Mouse (Mus musculus): ENCODE measurements at regions not wholly inside any gene's neighbourhood (a gene's known extent, or its start where the extent isn't known, plus 50 kb on each side); places are given as distances from the start of the nearest gene placed in this dataset.
"Not testable (repeated sequence)": the region's sequence is repeated elsewhere in the genome, so short reads cannot be mapped to it uniquely, and the experiment has no call there.

DNA sequence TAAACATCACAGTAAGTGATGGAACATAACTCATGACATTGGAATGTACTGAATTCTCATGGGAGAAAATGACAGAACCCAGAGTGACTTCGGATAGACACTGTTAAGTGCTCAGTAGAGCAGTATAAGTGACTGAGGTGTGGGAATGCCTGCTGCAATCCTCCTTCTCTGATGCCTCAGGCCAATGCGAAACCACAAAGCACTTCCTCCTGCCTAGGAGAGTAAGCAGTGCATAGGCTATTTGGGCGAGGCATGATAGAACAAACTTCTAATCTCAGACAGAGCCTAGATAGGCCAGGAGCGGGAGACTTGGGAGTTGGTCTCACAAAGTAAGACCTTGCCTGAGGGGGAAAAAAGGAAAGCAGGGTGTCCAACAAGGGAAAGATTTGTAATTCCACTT is 190.6 kb upstream of the Olfr1324 start:
- Histone ChIP-seq H3K4me1 (no peaks in the 10 kb centered on the region), H3K9ac (replicated peaks) (no peak overlapping the region), H3K36me3 (no peaks in the 10 kb centered on the region), H3K9me3 (no peaks in the 10 kb centered on the region), H3K4me2 (replicated peaks) (no peak overlapping the region), H3K27me3 (no peaks in the 10 kb centered on the region), H3K27ac (replicated peaks) (no peak overlapping the region), H3K4me3 (no peak overlapping the region)
- ATAC-seq (replicated peaks): no peak
- 90% methylated on average over 4 of the region's 4 CpGs for WGBS

DNA sequence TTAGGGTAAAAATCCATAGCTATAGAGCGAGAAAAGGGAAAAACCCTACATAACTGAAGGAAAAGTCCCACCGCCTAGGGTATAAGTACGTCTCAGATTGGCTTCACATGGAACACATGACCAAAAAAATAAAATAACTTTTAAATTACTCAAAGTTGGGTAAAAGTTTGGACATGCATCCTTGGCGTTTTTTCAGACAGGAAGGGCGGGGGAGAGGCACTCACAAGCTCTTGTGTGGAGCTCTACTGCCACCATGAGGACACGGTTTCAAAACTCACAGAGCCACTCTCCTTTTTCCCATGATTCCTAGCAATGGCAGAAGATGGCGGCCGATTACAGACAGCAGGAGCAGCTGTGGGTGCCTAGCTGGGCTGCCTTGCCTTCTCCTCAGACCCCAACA is 188.6 kb upstream of the Olfr1324 start:
- H3K4me1 ChIP-seq; H3K4me3 ChIP-seq; H3K4me2 ChIP-seq (replicated peaks); H3K9me3 ChIP-seq; H3K27me3 ChIP-seq; H3K9ac ChIP-seq (replicated peaks); ATAC-seq (replicated peaks); H3K36me3 ChIP-seq: not testable (repeated sequence)
- peak overlapping the region; percentile 59 for H3K27ac ChIP-seq (replicated peaks)
- 61% methylated on average over 8 of the region's 8 CpGs for whole genome bisulfite sequencing

DNA sequence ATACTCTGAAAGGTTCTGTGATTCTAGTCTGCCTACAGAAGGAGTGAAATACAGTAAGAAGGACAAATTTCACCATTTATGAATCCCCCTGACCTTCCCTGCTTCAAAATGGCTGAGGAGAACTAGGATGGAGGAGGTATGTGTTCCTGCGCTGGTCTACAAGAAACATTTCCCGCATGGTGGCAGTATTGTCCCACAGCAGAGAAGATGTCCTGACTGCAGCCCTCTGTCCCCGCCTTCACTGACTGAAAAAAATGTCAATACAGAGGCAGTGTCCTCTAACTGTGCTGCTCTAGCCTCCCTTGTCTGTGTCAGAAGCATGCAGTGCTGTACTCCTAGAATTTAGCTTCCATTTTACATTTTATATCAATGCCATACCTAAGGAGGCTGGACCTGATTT is 186.6 kb upstream of the Olfr1324 start:
- peak overlapping the region; percentile 65 for H3K27ac ChIP-seq (replicated peaks)

DNA sequence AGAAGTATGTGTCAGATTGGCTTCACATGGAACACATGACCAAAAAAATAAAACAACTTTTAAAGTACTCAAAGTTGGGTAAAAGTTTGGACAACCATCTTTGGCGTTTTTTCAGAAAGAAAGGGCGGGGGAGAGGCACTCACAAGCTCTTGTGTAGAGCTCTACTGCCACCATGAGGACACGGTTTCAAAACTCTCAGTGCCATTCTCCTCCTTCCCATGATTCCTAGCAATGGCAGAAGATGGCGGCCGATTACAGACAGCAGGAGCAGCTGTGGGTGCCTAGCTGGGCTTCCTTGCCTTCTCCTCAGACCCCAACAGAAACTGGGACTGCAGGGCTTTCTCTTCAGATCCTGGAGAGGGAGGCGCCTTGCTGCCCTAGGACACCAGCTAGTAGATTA is 186.1 kb upstream of the Olfr1324 start:
- ATAC-seq (replicated peaks); H3K9me3 ChIP-seq; H3K27me3 ChIP-seq; H3K4me1 ChIP-seq; H3K36me3 ChIP-seq: not testable (repeated sequence)
- WGBS: 63% methylated on average over 6 of the region's 6 CpGs
- Histone ChIP-seq H3K4me2 (replicated peaks) (peak overlapping the region; percentile 22; the same call in 1 of the 2 replicates), H3K4me3 (peak overlapping the region; percentile 27), H3K9ac (replicated peaks) (0 out of 2 replicates have a peak overlapping the region, but pooled peaks have one; percentile 10), H3K27ac (replicated peaks) (peak overlapping the region; percentile 65)

More for the DNA sequence above, 186.6 kb upstream of the Olfr1324 start:
- Histone ChIP-seq H3K4me2 (replicated peaks) (peak overlapping the region; percentile 22; the same call in 1 of the 2 replicates), H3K9ac (replicated peaks) (0 out of 2 replicates have a peak overlapping the region, but pooled peaks have one; percentile 10), H3K4me3 (peak overlapping the region; percentile 27)
- not testable (repeated sequence) for H3K27me3 ChIP-seq, H3K36me3 ChIP-seq, H3K4me1 ChIP-seq, H3K9me3 ChIP-seq
- peak; percentile 72 for ATAC-seq (replicated peaks)
- 52% methylated on average over 3 of the region's 3 CpGs for WGBS

DNA sequence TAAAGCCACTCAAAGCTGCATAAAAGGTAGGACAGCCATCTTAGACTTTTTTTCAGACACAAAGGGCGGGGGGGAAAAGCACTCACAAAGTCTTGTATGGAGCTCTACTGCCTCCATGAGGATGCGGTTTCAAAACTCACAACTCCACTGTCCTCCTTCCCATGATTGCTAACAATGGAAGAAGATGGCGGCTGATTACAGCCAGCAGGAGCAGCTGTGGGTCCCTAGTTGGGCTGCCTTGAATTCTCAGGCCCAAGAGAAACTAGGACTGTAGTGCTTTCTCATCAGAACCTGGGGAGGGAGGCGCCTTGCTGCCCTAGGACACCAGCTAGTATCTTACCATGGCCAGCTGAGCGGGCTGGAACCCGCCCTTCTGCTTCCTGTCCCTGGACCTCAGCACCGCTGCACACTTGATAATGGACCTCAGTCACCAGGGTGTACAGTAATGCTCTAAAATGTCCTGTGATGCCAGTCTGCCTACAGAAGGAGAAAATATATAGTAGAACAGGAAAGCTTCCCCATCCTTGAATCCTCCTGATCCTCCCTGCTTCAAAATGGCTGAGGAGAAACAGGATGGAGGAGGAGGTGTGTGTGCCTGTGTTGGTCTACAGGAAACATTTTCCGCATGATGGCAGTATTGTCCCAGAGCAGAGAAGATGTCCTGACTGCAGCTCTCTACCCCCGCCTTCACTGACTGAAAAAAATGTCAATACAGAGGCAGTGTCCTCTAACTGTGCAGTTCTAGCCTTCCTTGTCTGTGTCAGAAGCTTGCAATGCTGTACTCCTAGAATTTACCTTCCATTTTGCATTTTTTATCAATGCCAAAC is 183.7 kb upstream of the Olfr1324 start:
- peak overlapping the region; percentile 78 for H3K27ac ChIP-seq (replicated peaks)
- peak overlapping the region; percentile 35 for H3K4me2 ChIP-seq (replicated peaks)
- H3K27me3 ChIP-seq: no peaks in the 10 kb centered on the region
- no peaks in the 10 kb centered on the region for H3K4me1 ChIP-seq
- H3K36me3 ChIP-seq: no peaks in the 10 kb centered on the region
- 62% methylated on average over 9 of the region's 9 CpGs for WGBS
- no peaks in the 10 kb centered on the region for H3K9me3 ChIP-seq
- ATAC-seq (replicated peaks): peak; percentile 65
- H3K4me3 ChIP-seq: peak overlapping the region; percentile 31
- H3K9ac ChIP-seq (replicated peaks): peak overlapping the region; percentile 45

DNA sequence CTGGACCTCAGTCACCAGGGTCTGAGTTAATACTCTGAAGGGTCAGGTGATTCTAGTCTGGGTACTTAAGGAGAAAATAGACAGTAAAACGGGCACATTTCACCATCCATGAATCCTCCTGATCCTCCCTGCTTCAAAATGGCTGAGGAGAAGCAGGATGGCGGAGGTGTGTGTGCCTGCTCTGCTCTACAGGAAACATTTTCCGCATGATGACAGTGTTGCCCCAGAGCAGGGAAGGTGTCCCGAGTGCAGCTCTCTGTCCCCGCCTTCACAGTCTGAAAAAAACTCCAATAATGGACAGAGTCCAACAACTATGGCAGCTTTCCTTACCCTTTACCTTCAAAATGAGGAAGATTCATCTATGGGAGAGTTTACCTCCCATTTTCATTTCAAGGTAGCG is 179.8 kb upstream of the Olfr1324 start:
- not testable (repeated sequence) for ATAC-seq (replicated peaks); H3K4me3 ChIP-seq; H3K4me2 ChIP-seq (replicated peaks); H3K9me3 ChIP-seq; H3K4me1 ChIP-seq; H3K27ac ChIP-seq (replicated peaks); H3K9ac ChIP-seq (replicated peaks); H3K27me3 ChIP-seq; H3K36me3 ChIP-seq
- 85% methylated on average over 6 of the region's 6 CpGs for WGBS

DNA sequence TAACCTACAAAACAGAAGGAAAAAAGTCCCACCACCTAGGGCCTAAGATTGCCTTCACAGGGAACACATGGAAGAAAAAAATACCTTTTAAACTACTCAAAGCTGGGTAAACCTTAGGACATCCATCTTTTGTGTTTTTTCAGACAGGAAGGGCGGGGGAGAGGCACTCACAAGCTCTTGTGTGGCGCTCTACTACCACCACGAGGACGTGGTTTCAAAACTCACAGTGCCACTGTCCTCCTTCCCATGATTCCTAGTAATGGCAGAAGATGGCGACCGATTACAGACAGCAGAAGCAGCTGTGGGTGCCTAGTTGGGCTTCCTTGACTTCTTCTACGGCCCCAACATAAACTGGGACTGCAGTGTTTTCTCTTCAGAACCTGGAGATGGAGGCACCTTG is 179.3 kb upstream of the Olfr1324 start:
- no peak overlapping the region for H3K9ac ChIP-seq (replicated peaks)
- H3K4me1 ChIP-seq: no peaks in the 10 kb centered on the region
- no peak overlapping the region for H3K27ac ChIP-seq (replicated peaks)
- H3K9me3 ChIP-seq: no peaks in the 10 kb centered on the region
- no peaks in the 10 kb centered on the region for H3K27me3 ChIP-seq
- H3K4me3 ChIP-seq: no peak overlapping the region
- no peaks in the 10 kb centered on the region for H3K36me3 ChIP-seq
- no peak overlapping the region for H3K4me2 ChIP-seq (replicated peaks)
- no peak for ATAC-seq (replicated peaks)
- 76% methylated on average over 7 of the region's 7 CpGs for WGBS

DNA sequence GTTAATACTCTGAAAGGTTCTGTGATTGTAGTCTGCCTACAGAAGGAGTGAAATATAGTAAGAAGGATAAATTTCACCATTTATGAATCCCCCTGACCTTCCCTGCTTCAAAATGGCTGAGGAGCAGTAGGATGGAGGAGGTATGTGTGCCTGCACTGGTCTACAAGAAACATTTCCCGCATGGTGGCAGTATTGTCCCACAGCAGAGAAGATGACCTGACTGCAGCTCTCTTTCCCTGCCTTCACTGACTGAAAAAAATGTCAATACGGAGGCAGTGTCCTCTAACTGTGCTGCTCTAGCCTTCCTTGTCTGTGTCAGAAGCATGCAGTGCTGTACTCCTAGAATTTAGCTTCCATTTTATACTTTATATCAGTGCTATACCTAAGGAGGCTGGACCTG is 177.2 kb upstream of the Olfr1324 start:
- not testable (repeated sequence) for H3K9ac ChIP-seq (replicated peaks); H3K4me1 ChIP-seq; H3K36me3 ChIP-seq; H3K27me3 ChIP-seq; H3K9me3 ChIP-seq
- Histone ChIP-seq H3K4me2 (replicated peaks) (0 out of 2 replicates have a peak overlapping the region, but pooled peaks have one; percentile 6), H3K4me3 (0 out of 2 replicates have a peak overlapping the region, but pooled peaks have one; percentile 9), H3K27ac (replicated peaks) (0 out of 2 replicates have a peak overlapping the region, but pooled peaks have one; percentile 31)
- 50% methylated on average over 2 of the region's 2 CpGs for WGBS
- peak; percentile 56 for ATAC-seq (replicated peaks)

DNA sequence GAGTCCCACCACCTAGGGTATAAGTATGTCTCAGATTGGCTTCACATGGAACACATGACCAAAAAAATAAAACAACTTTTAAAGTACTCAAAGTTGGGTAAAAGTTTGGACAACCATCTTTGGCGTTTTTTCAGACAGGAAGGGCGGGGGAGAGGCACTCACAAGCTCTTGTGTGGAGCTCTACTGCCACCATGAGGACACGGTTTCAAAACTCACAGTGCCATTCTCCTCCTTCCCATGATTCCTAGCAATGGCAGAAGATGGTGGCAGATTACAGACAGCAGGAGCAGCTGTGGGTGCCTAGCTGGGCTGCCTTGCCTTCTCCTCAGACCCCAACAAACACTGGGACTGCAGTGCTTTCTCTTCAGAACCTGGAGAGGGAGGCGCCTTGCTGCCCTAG is 176.7 kb upstream of the Olfr1324 start:
- not testable (repeated sequence) for H3K27me3 ChIP-seq; H3K4me1 ChIP-seq; H3K9me3 ChIP-seq; H3K9ac ChIP-seq (replicated peaks); H3K36me3 ChIP-seq
- 70% methylated on average over 4 of the region's 4 CpGs for WGBS
- 0 out of 2 replicates have a peak, but pooled peaks have one; percentile 4 for ATAC-seq (replicated peaks)
- Histone ChIP-seq H3K4me3 (0 out of 2 replicates have a peak overlapping the region, but pooled peaks have one; percentile 9), H3K27ac (replicated peaks) (0 out of 2 replicates have a peak overlapping the region, but pooled peaks have one; percentile 31), H3K4me2 (replicated peaks) (0 out of 2 replicates have a peak overlapping the region, but pooled peaks have one; percentile 6)

DNA sequence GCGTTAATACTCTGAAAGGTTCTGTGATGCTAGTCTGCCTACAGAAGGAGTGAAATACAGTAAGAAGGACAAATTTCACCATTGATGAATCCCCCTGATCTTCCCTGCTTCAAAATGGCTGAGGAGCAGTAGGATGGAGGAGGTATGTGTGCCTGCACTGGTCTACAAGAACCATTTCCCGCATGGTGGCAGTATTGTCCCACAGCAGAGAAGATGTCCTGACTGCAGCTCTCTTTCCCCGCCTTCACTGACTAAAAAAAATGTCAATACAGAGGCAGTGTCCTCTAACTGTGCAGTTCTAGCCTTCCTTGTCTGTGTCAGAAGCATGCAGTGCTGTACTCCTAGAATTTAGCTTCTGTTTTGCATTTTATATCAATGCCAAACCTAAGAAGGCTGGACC is 174.6 kb upstream of the Olfr1324 start:
- H3K9ac ChIP-seq (replicated peaks); H3K9me3 ChIP-seq; H3K36me3 ChIP-seq; H3K27me3 ChIP-seq; H3K4me1 ChIP-seq: not testable (repeated sequence)
- Histone ChIP-seq H3K4me3 (peak overlapping the region; percentile 30), H3K4me2 (replicated peaks) (peak overlapping the region; percentile 33), H3K27ac (replicated peaks) (peak overlapping the region; percentile 63; the same call in 1 of the 2 replicates)
- 60% methylated on average over 3 of the region's 3 CpGs for WGBS
- ATAC-seq (replicated peaks): peak; percentile 47

DNA sequence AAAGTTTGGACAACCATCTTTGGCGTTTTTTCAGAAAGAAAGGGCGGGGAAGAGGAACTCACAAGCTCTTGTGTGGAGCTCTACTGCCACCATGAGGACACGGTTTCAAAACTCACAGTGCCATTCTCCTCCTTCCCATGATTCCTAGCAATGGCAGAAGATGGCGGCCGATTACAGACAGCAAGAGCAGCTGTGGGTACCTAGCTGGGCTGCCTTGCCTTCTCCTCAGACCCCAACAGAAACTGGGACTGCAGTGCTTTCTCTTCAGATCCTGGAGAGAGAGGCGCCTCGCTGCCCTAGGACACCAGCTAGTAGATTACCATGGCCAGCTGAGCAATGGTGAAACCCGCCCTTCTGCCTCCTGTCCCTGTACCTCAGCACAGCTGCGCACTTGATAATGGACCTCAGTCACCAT is 174.2 kb upstream of the Olfr1324 start:
- ATAC-seq (replicated peaks); H3K4me1 ChIP-seq: not testable (repeated sequence)

DNA sequence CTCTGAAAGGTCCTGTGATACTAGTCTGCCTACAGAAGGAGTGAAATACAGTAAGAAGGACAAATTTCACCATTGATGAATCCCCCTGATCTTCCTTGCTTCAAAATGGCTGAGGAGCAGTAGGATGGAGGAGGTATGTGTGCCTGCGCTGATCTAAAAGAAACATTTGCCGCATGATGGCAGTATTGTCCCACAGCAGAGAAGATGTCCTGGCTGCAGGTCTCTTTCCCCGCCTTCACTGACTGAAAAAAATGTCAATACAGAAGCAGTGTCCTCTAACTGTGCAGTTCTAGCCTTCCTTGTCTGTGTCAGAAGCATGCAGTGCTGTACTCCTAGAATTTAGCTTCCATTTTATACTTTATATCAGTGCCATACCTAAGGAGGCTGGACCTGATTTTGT is 172.0 kb upstream of the Olfr1324 start:
- 75% methylated on average over 3 of the region's 3 CpGs for WGBS
- peak; percentile 72 for ATAC-seq (replicated peaks)
- H3K27me3 ChIP-seq; H3K9me3 ChIP-seq; H3K9ac ChIP-seq (replicated peaks); H3K4me1 ChIP-seq; H3K36me3 ChIP-seq: not testable (repeated sequence)
- peak overlapping the region; percentile 34 for H3K4me2 ChIP-seq (replicated peaks)
- peak overlapping the region; percentile 31 for H3K4me3 ChIP-seq
- peak overlapping the region; percentile 64 for H3K27ac ChIP-seq (replicated peaks)

More for the DNA sequence above, 174.2 kb upstream of the Olfr1324 start:
- peak overlapping the region; percentile 30 for H3K4me3 ChIP-seq
- H3K9ac ChIP-seq (replicated peaks); H3K27me3 ChIP-seq; H3K9me3 ChIP-seq; H3K36me3 ChIP-seq: not testable (repeated sequence)
- peak overlapping the region; percentile 63; the same call in 1 of the 2 replicates for H3K27ac ChIP-seq (replicated peaks)
- H3K4me2 ChIP-seq (replicated peaks): peak overlapping the region; percentile 33
- 63% methylated on average over 9 of the region's 9 CpGs for WGBS
